Mouse (Mus musculus) kidney, adult 2 months (tissue): ENCODE data around the gene Spink4. TPM values are rescaled to one million over a fixed set of nuclear protein-coding genes. Genes with fewer than 3 reads are reported as not detected.

Experiments used
- DNase-seq: peaks from one replicate; pipeline ENCODE4 v3.0.0; 2021
- H3K27ac ChIP-seq: fragments of 200-500 bp; 2 replicates; pipeline ENCODE4 v1.5.1; 2012; ENCODE audit warnings: low read depth, low read length, control low read depth, inconsistent platforms; ENCODE audit not compliant: insufficient read depth
- H3K27me3 ChIP-seq: fragments of 200-500 bp; replicated peaks from 2 replicates; pipeline ENCODE4 v1.6.1; 2012; ENCODE audit warnings: mild to moderate bottlenecking, moderate library complexity, low read length, inconsistent platforms; ENCODE audit not compliant: control insufficient read depth, insufficient read depth
- H3K36me3 ChIP-seq: fragments of 200-500 bp; 2 replicates; pipeline ENCODE4 v1.6.1; 2012; ENCODE audit warnings: mild to moderate bottlenecking, moderate library complexity, low read length, inconsistent platforms; ENCODE audit not compliant: control insufficient read depth, insufficient read depth
- H3K4me1 ChIP-seq: fragments of 200-500 bp; 2 replicates; pipeline ENCODE4 v1.6.1; 2011; ENCODE audit warnings: low read length; ENCODE audit not compliant: control insufficient read depth, insufficient read depth
- H3K4me3 ChIP-seq: fragments of 200-500 bp; 2 replicates; pipeline ENCODE4 v1.5.1; 2011; ENCODE audit warnings: mild to moderate bottlenecking, low read depth, low read length, control low read depth; ENCODE audit not compliant: insufficient read depth
- CTCF ChIP-seq: fragments of 200-500 bp; conservative IDR thresholded peaks from 2 replicates; pipeline ENCODE4 v1.5.1; 2011; ENCODE audit warnings: low read depth, mild to moderate bottlenecking, control low read depth, low read length, moderate library complexity, mixed read lengths; ENCODE audit not compliant: insufficient read depth, insufficient read length
- POLR2A ChIP-seq: fragments of 200-500 bp; IDR thresholded peaks from one replicate; pipeline ENCODE4 v1.6.1; 2011; ENCODE audit warnings: low read depth, low read length, control low read depth
- WGBS: fragments of 180-500 bp; shearing (Covaris S2); methylation state at CpG from one replicate; pipeline ENCODE4 v1.1.7; 2018; 5-methylcytosine and 5-hydroxymethylcytosine counted together
- polyA plus RNA-seq: library from polyadenylated mRNA; depleted of rRNA; stranded (reverse); fragments of >200 nt; gene quantifications from 2 replicates; pipeline ENCODE4 v1.2.3, GENCODE M21; 2012

The Spink4 gene
- polyA plus RNA-seq, 1 experiment, result 3.2 TPM

- DNase-seq, result no peak
- H3K4me3 ChIP-seq, result no peak overlapping the region
- no peak overlapping the region for H3K27ac ChIP-seq
- TF ChIP-seq CTCF (no peak), POLR2A (no peak)
- no peaks in the 10 kb centered on the region for H3K27me3 ChIP-seq
- H3K36me3 ChIP-seq, result peaks cover 7% of the 10 kb centered on the region
- 95% methylated on average over 5 of the region's 5 CpGs for WGBS
- H3K4me1 ChIP-seq, result no peaks in the 10 kb centered on the region
Observed at GRCm38 (mm10) chr4:40938793-40939192, 18.9 kb downstream of the Spink4 start.

GRCm38 (mm10) chr4:40943651-40944050 is 23.8 kb downstream of the Spink4 start:
- no peak overlapping the region for H3K4me3 ChIP-seq
- WGBS, result 96% methylated on average over 5 of the region's 5 CpGs
- DNase-seq, result no peak
- H3K4me1 ChIP-seq, result peaks cover 2% of the 10 kb centered on the region; the same call in 1 of the 2 replicates
- H3K27ac ChIP-seq, result no peak overlapping the region
- H3K27me3 ChIP-seq, result no peaks in the 10 kb centered on the region
- peaks cover 2% of the 10 kb centered on the region; the same call in 1 of the 2 replicates for H3K36me3 ChIP-seq
- no peak for TF ChIP-seq POLR2A
- TF ChIP-seq CTCF, result no peak

GRCm38 (mm10) chr4:40946516-40947121 is 26.8 kb downstream of the Spink4 start:
- DNase-seq, result no peak
- TF ChIP-seq POLR2A (no peak), CTCF (no peak)
- peaks cover 2% of the 10 kb centered on the region; the same call in 1 of the 2 replicates for H3K36me3 ChIP-seq
- no peaks in the 10 kb centered on the region for H3K27me3 ChIP-seq
- WGBS, result 66% methylated on average over 7 of the region's 7 CpGs
- H3K27ac ChIP-seq, result no peak overlapping the region
- H3K4me1 ChIP-seq, result peaks cover 2% of the 10 kb centered on the region; the same call in 1 of the 2 replicates
- H3K4me3 ChIP-seq, result peak overlapping the region; percentile 61; the same call in 1 of the 2 replicates

- Histone ChIP-seq H3K36me3 (peaks cover 2% of the 10 kb centered on the region; the same call in 1 of the 2 replicates), H3K4me1 (peaks cover 2% of the 10 kb centered on the region; the same call in 1 of the 2 replicates), H3K27me3 (no peaks in the 10 kb centered on the region), H3K27ac (peak overlapping the region; percentile 52), H3K4me3 (peak overlapping the region; percentile 61)
- no peak for DNase-seq
- WGBS, result under 1% methylated on average over 40 of the region's 40 CpGs
- no peak for TF ChIP-seq CTCF
- TF ChIP-seq POLR2A, result no peak
Observed at GRCm38 (mm10) chr4:40947565-40948159, 27.8 kb downstream of the Spink4 start.

- peak within 1 kb of the TSS; percentile 81 for H3K4me3 ChIP-seq
- no peaks in the 10 kb centered on the region for H3K27me3 ChIP-seq
- TF ChIP-seq POLR2A (no peak), CTCF (0 out of 2 replicates have a peak, but pooled peaks have one; percentile 1)
- peaks cover 2% of the 10 kb centered on the region; the same call in 1 of the 2 replicates for H3K4me1 ChIP-seq
- peak; percentile 99 for DNase-seq
- under 1% methylated on average over 50 of the region's 50 CpGs for WGBS
- H3K36me3 ChIP-seq, result peaks cover 2% of the 10 kb centered on the region; the same call in 1 of the 2 replicates
- H3K27ac ChIP-seq, result peak within 1 kb of the TSS; percentile 61
Observed at GRCm38 (mm10) chr4:40948160-40948708, 28.4 kb downstream of the Spink4 start, which contains the start of the genes Bag1 and Chmp5. Gene Bag1 (minus strand): TSS chr4:40948294. Gene Chmp5 (plus strand): TSS chr4:40948407.

GRCm38 (mm10) chr4:40953521-40953920 is 33.7 kb downstream of the Spink4 start:
- no peaks in the 10 kb centered on the region; the same call in 1 of the 2 replicates for H3K4me1 ChIP-seq
- WGBS, result 82% methylated on average over 1 of the region's 1 CpGs
- H3K27me3 ChIP-seq, result no peaks in the 10 kb centered on the region
- H3K36me3 ChIP-seq, result no peaks in the 10 kb centered on the region; the same call in 1 of the 2 replicates
- peak; percentile 63 for TF ChIP-seq CTCF
- TF ChIP-seq POLR2A, result no peak
- H3K4me3 ChIP-seq, result no peak overlapping the region
- DNase-seq, result peak; percentile 57
- no peak overlapping the region for H3K27ac ChIP-seq

GRCm38 (mm10) chr4:40955942-40956341 is 36.1 kb downstream of the Spink4 start:
- Histone ChIP-seq H3K4me1 (no peaks in the 10 kb centered on the region), H3K27ac (no peak overlapping the region), H3K4me3 (no peak overlapping the region), H3K36me3 (peaks cover 5% of the 10 kb centered on the region), H3K27me3 (no peaks in the 10 kb centered on the region)
- TF ChIP-seq CTCF (no peak), POLR2A (no peak)
- no peak for DNase-seq
- 77% methylated on average over 6 of the region's 6 CpGs for WGBS
